Mouse (Mus musculus) lung, postnatal 0 days (tissue): Measurements from ENCODE around the gene Ndufb8.

Source experiments
- CTCF ChIP-seq: IDR thresholded peaks from 2 replicates; pipeline ENCODE4 v1.5.1; 2016; ENCODE audit warnings: antibody characterized with exemption, mild to moderate bottlenecking
- EP300 ChIP-seq: IDR thresholded peaks from 2 replicates; pipeline ENCODE4 v1.6.1; 2016; ENCODE audit warnings: antibody characterized with exemption, mild to moderate bottlenecking, control low read depth

GRCm38 (mm10) chr19:44545321-44546041 lies 9.8 kb downstream of the Ndufb8 start, which contains the start of gene Sec31b:
- TF ChIP-seq EP300 (no peak), CTCF (no peak)
